Mouse (Mus musculus) stomach, embryonic 16.5 days (tissue): Measurements from ENCODE around the gene Erlin1. TPM values are rescaled to one million over a fixed set of nuclear protein-coding genes. Genes with fewer than 3 reads are reported as not detected.

ENCODE experiments used
- ATAC-seq: fragments of 200-750 bp; cut with Nextera tagmentation; 2 replicates; pipeline ENCODE4 v1.8.0; 2017; ENCODE audit warnings: moderate number of reproducible peaks, moderate TSS enrichment; ENCODE audit not compliant: insufficient read depth, low FRiP score
- H3K27ac ChIP-seq: fragments of 300-500 bp; sonication (generic); 2 replicates; pipeline ENCODE4 v1.5.1; 2014; ENCODE audit warnings: low read length
- H3K27me3 ChIP-seq: fragments of 300-500 bp; sonication (generic); 2 replicates; pipeline ENCODE4 v1.6.1; 2014; ENCODE audit warnings: low read length, control low read depth, mixed read lengths; ENCODE audit not compliant: control insufficient read depth, insufficient read depth
- H3K36me3 ChIP-seq: fragments of 300-500 bp; sonication (generic); 2 replicates; pipeline ENCODE4 v1.6.1; 2014; ENCODE audit warnings: low read length; ENCODE audit not compliant: control insufficient read depth, insufficient read depth
- H3K4me1 ChIP-seq: fragments of 300-500 bp; sonication (generic); 2 replicates; pipeline ENCODE4 v1.6.1; 2014; ENCODE audit warnings: low read length, control low read depth, mixed read lengths; ENCODE audit not compliant: control insufficient read depth, insufficient read depth
- H3K4me2 ChIP-seq: fragments of 300-500 bp; sonication (generic); 2 replicates; pipeline ENCODE4 v1.6.1; 2014; ENCODE audit warnings: low read depth, low read length, mixed read lengths
- H3K4me3 ChIP-seq: fragments of 300-500 bp; sonication (generic); replicated peaks from 2 replicates; pipeline ENCODE4 v1.5.1; 2014; ENCODE audit warnings: mild to moderate bottlenecking, low read length
- H3K9ac ChIP-seq: fragments of 300-500 bp; sonication (generic); 2 replicates; pipeline ENCODE4 v1.6.1; 2014; ENCODE audit warnings: low read length
- H3K9me3 ChIP-seq: fragments of 300-500 bp; sonication (generic); replicated peaks from 2 replicates; pipeline ENCODE4 v1.6.1; 2016; ENCODE audit warnings: low read length, control low read depth; ENCODE audit not compliant: control insufficient read depth
- WGBS: fragments of 180-500 bp; shearing (Covaris S2); extraction: QIAGEN DNeasy Blood & Tissue Kit; methylation state at CpG from one replicate; pipeline ENCODE4 v1.1.7; 2014; 5-methylcytosine and 5-hydroxymethylcytosine counted together
- polyA plus RNA-seq: library from polyadenylated mRNA; unstranded; fragments of >200 nt; fragmentation: Nextera tagmentation; extraction: Ambion mirVana; gene quantifications from 2 replicates; pipeline ENCODE4 v1.2.1, GENCODE M21; 2015

The Erlin1 gene
- polyA plus RNA-seq, 1 experiment from 2014 or later, result 48.9 TPM

GRCm38 (mm10) chr19:44068232-44068631 lies 1.4 kb downstream of the Erlin1 start:
- ATAC-seq, result no peak
- Histone ChIP-seq H3K4me3 (peak overlapping the region; percentile 78), H3K4me1 (peaks cover 4% of the 10 kb centered on the region; the same call in 1 of the 2 replicates), H3K27ac (peak overlapping the region; percentile 29; the same call in 1 of the 2 replicates), H3K27me3 (no peaks in the 10 kb centered on the region), H3K9ac (peak overlapping the region; percentile 83; the same call in 1 of the 2 replicates), H3K9me3 (no peaks in the 10 kb centered on the region), H3K4me2 (peak overlapping the region; percentile 65), H3K36me3 (no peaks in the 10 kb centered on the region)
- 67% methylated on average over 4 of the region's 4 CpGs for WGBS

DNA sequence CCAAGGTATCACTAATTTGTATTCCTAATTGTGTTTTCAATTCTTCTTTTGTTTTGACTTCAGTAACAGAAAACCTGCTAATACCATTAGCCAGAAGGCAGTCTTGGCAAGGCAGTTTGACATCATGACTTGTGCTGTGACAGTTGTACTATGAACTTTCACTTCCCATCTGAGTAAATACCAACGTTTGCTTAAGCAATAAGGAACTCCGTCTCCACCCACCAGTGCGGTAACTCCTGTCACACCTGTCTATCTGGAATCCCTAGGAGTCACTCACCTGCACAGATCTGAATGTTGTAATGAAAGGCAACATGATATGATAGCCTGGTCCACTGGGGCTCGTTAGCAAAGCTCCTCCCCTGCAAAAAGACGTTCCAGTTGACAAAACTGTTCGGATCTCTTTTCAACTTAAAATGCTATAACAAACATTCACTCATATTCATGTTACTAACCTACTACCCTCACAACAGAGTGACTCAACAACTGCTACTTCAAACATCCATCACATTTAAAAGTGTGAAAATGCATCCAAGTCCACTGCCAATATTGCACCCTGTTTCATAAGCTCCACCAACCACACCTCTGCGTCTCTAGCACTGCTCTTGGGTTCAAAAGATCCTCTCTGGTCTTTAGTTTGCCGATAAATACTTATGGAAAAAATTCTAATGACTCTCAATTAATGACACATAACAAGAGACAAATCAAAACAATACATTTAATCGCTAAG lies 2.1 kb downstream of the Erlin1 start:
- H3K4me2 ChIP-seq, result peak overlapping the region; percentile 65; the same call in 1 of the 2 replicates
- no peak overlapping the region for H3K27ac ChIP-seq
- H3K4me1 ChIP-seq, result peaks cover 4% of the 10 kb centered on the region; the same call in 1 of the 2 replicates
- no peak for ATAC-seq
- H3K4me3 ChIP-seq, result peak overlapping the region; percentile 78
- no peaks in the 10 kb centered on the region for H3K27me3 ChIP-seq
- 61% methylated on average over 9 of the region's 9 CpGs for WGBS
- H3K9me3 ChIP-seq, result no peaks in the 10 kb centered on the region
- H3K36me3 ChIP-seq, result no peaks in the 10 kb centered on the region
- H3K9ac ChIP-seq, result no peak overlapping the region

GRCm38 (mm10) chr19:44064734-44065133 lies 4.9 kb downstream of the Erlin1 start:
- H3K4me2 ChIP-seq, result no peak overlapping the region
- WGBS, result 71% methylated on average over 2 of the region's 2 CpGs
- H3K27me3 ChIP-seq, result no peaks in the 10 kb centered on the region
- H3K36me3 ChIP-seq, result no peaks in the 10 kb centered on the region
- no peaks in the 10 kb centered on the region for H3K9me3 ChIP-seq
- H3K4me1 ChIP-seq, result no peaks in the 10 kb centered on the region
- H3K4me3 ChIP-seq, result no peak overlapping the region
- 0 out of 2 replicates have a peak overlapping the region, but pooled peaks have one; percentile 10 for H3K27ac ChIP-seq
- no peak overlapping the region for H3K9ac ChIP-seq
- no peak for ATAC-seq

DNA sequence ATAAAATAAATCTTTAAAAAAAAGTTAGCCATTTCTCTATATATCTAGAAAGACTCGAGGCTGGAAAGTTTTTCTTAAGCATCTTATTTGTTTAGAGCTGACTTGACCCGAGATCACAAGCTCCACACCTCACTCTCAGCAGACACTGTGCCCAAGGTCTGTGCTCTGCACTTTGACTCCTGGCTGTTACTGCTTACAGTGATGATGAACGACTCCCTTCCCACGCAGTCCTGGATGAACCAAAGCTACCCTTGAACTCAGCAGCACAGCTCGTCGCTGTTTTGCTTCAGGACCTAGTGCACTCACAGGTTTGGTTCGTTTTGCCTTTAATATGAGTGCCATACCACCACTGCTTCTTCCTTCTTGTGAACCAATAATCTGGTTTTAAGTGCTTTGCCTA lies 5.8 kb downstream of the Erlin1 start:
- ATAC-seq, result no peak
- 75% methylated on average over 7 of the region's 7 CpGs for WGBS
- Histone ChIP-seq H3K9me3 (no peaks in the 10 kb centered on the region), H3K4me3 (no peak overlapping the region), H3K27me3 (no peaks in the 10 kb centered on the region), H3K36me3 (no peaks in the 10 kb centered on the region), H3K9ac (no peak overlapping the region), H3K27ac (no peak overlapping the region), H3K4me2 (no peak overlapping the region), H3K4me1 (no peaks in the 10 kb centered on the region)

DNA sequence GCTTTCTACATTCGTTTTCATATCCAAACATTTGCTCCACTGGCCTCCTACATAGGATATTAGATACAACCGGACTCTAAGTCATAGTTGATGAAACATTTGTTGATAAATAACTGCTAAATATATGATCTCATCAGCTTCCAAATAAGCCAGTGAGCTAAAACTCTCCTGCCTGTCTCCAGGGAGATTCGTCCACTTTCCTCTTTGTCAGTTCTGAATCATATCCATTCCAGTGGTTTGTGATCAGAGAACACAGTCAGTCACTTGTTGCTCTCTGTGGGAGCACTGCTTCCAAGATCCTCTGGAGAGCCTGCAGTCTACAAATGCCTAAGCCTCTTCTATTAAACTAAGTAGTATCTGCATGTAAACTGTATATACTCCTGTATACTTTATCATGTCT lies 9.4 kb downstream of the Erlin1 start:
- H3K9me3 ChIP-seq, result no peaks in the 10 kb centered on the region
- H3K4me1 ChIP-seq, result no peaks in the 10 kb centered on the region
- H3K9ac ChIP-seq, result no peak overlapping the region
- no peak overlapping the region for H3K4me3 ChIP-seq
- H3K27me3 ChIP-seq, result no peaks in the 10 kb centered on the region
- peaks cover 5% of the 10 kb centered on the region; the same call in 1 of the 2 replicates for H3K36me3 ChIP-seq
- no peak for ATAC-seq
- H3K27ac ChIP-seq, result no peak overlapping the region
- no peak overlapping the region for H3K4me2 ChIP-seq
- WGBS, result 83% methylated on average over 3 of the region's 3 CpGs

DNA sequence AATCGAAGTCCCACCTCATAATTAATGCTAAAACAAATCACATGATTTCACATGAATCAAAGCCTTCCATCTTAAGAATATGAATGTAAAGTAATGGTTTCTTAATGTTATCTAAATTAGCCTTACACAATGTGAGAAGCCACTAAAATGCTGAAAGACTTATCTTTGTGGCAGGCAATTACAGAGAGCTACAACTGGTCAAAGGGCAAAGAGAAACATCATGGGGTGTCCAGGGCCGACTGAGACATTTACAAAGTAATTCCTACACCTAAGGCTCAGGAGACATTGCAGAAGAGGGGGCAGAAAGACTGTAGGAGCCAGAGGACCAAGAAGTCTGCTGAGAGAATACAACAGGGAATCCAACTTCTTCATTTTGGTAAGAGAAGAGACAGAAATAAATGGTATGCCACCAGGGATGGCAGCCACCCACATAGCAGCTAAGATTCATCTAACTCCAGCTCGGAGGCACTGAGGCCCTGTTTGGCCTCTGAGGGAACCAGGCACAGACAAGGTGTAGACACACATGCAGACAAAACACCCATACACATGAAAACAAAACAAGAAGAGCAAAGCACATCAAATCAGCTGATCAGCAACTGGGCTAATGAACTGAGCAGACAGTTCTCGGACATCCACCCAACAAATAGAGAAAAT lies 14.3 kb downstream of the Erlin1 start:
- no peak overlapping the region for H3K4me2 ChIP-seq
- peaks cover 6% of the 10 kb centered on the region; the same call in 1 of the 2 replicates for H3K36me3 ChIP-seq
- H3K9ac ChIP-seq, result no peak overlapping the region
- no peak for ATAC-seq
- no peak overlapping the region for H3K4me3 ChIP-seq
- no peaks in the 10 kb centered on the region for H3K27me3 ChIP-seq
- no peaks in the 10 kb centered on the region for H3K4me1 ChIP-seq
- 69% methylated on average over 4 of the region's 4 CpGs for WGBS
- no peak overlapping the region for H3K27ac ChIP-seq
- no peaks in the 10 kb centered on the region for H3K9me3 ChIP-seq

DNA sequence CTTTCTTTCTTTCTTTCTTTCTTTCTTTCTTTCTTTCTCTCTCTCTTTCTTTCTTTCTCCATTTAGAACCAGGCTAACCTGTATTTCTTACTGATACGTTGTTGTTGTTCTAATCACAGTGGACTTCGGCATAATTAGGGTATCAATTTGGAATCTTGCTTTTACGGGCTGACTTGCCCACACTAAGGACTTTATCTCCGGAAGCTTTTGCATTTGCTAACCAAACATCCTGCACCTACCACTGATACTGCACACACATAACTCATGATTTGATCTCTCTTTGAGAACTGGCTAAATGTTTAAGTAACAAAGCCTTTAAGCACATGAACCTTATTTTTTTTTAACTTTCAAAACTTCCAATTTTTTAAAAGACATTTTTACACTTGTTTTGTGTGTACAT lies 19.2 kb downstream of the Erlin1 start:
- Histone ChIP-seq H3K4me3 (no peak overlapping the region), H3K36me3 (peaks cover 6% of the 10 kb centered on the region; the same call in 1 of the 2 replicates), H3K4me2 (no peak overlapping the region), H3K4me1 (no peaks in the 10 kb centered on the region), H3K27me3 (no peaks in the 10 kb centered on the region), H3K27ac (no peak overlapping the region; the same call in 1 of the 2 replicates), H3K9ac (no peak overlapping the region), H3K9me3 (no peaks in the 10 kb centered on the region)
- WGBS, result 59% methylated on average over 4 of the region's 4 CpGs
- no peak for ATAC-seq

GRCm38 (mm10) chr19:44049282-44049681 lies 20.3 kb downstream of the Erlin1 start:
- no peaks in the 10 kb centered on the region for H3K9me3 ChIP-seq
- H3K4me2 ChIP-seq, result no peak overlapping the region
- H3K36me3 ChIP-seq, result peaks cover 3% of the 10 kb centered on the region; the same call in 1 of the 2 replicates
- ATAC-seq, result no peak
- H3K9ac ChIP-seq, result no peak overlapping the region
- H3K27me3 ChIP-seq, result no peaks in the 10 kb centered on the region
- H3K27ac ChIP-seq, result no peak overlapping the region
- WGBS, result 58% methylated on average over 3 of the region's 3 CpGs
- no peaks in the 10 kb centered on the region for H3K4me1 ChIP-seq
- no peak overlapping the region for H3K4me3 ChIP-seq

GRCm38 (mm10) chr19:44045847-44046246 lies 23.7 kb downstream of the Erlin1 start:
- no peak for ATAC-seq

More at GRCm38 (mm10) chr19:44045847-44046246, 23.7 kb downstream of the Erlin1 start:
- no peak overlapping the region for H3K9ac ChIP-seq
- H3K36me3 ChIP-seq, result peaks cover 3% of the 10 kb centered on the region; the same call in 1 of the 2 replicates
- H3K27ac ChIP-seq, result no peak overlapping the region
- no peak overlapping the region for H3K4me3 ChIP-seq
- no peaks in the 10 kb centered on the region for H3K4me1 ChIP-seq
- WGBS, result 72% methylated on average over 3 of the region's 3 CpGs
- no peak overlapping the region for H3K4me2 ChIP-seq
- H3K27me3 ChIP-seq, result no peaks in the 10 kb centered on the region
- H3K9me3 ChIP-seq, result no peaks in the 10 kb centered on the region
